Mouse (Mus musculus) liver, adult 2 months (tissue): Measurements from ENCODE around the gene Pkmyt1.

ENCODE experiments used
- CTCF ChIP-seq: fragments of 200-500 bp; IDR thresholded peaks from 2 replicates; pipeline ENCODE4 v1.5.1; 2011; ENCODE audit warnings: low read depth, low read length, control low read depth
- POLR2A ChIP-seq: fragments of 200-500 bp; IDR thresholded peaks from 2 replicates; pipeline ENCODE4 v1.6.1; 2011; ENCODE audit warnings: low read length, control low read depth; ENCODE audit not compliant: insufficient read depth; ENCODE audit errors: extremely low read depth

- TF ChIP-seq CTCF (no peak), POLR2A (no peak)
Measured at GRCm38 (mm10) chr17:23748026-23748425, 21.9 kb downstream of the Pkmyt1 start.
